Mouse (Mus musculus): ENCODE measurements around the gene Btbd18.

DNA sequence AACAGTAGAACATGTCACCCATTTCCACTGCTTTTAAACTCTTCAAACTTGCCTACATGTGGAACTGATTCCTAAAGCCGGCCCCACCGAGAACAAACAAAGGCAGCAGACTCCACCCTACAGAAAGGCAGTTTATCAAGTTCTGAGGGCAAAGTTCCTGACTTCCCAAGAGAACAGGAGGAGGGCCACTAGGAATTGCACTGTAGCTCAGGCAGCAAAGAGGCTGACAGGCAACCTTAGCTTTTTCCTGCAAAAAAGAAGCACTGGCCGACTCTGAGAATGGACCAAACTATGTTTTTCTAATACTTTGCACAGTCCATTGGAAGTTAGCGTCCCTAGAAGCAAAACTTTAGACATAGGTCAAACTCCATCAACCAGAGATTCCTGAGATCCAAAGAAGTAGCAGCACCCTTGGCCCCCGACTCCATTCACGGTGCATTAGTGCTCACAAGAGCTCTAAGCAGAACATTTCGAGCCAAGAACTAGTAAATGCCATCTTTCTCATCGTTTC lies 22.6 kb upstream of the Btbd18 start:
- TF ChIP-seq USF1 (IDR thresholded peaks at IDR 0.05; ENCODE audit: low read depth, low read length), result no peak
- no peak for TF ChIP-seq POLR2A (IDR thresholded peaks at IDR 0.05; ENCODE audit: low read depth, low read length)
- TF ChIP-seq CTCF (conservative IDR thresholded peaks at IDR 0.05 in 1 of 2, IDR thresholded peaks at IDR 0.05 in 1 of 2; ENCODE audit: low read depth in 2 of 2, low read length in 2 of 2), result no peak

Measured in CH12.LX (cell line).